Comparison of ENCODE assay signal across 16 mouse cellular contexts in the genomic region with DNA sequence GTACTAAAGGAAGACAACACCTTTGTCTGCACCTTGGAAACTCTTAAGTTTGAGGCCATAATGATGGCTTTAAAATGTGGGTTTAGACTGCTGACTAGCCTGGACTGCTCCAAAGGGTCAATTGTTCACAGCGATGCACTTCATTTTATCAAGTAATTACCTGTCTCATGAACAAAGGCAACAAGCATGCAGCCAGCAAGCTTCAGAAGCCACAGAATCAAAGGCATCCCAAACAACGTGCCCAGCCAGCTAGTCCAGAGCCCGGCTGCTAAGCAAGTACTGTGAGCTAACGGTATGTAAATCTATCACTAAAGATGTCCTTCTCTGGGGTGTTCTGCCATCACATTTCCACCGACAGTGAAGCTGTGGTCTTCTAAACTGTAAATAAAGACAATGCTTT. TPM values are rescaled to one million over a fixed set of nuclear protein-coding genes. Genes with fewer than 3 reads are reported as not detected.
A peak's percentile ranks its signal among the peaks of the same experiment; 100 is the strongest.
DNase-seq lines count a peak whose midpoint lies in the region; ATAC-seq lines count a peak whose summit lies in the region.
"Had no signal": no experiment of that assay in that cellular context is flagged by ENCODE, and none has a peak within 500 bp of the region (broad histone marks: within the 10 kb centered on the region; RNA-seq: fewer than 3 reads in every experiment).

No protein-coding gene starts in this region.

- DNase-seq in layer of hippocampus, postnatal 10 days (ENCODE audit: low spot score in 2 of 2), result peak; percentile 37 to 38
- no peak for DNase-seq in layer of hippocampus, postnatal 36 days
- peak; percentile 50 for DNase-seq in brain, adult 2 months (ENCODE audit: low read depth, low spot score)
- no peak for DNase-seq in adrenal gland, adult 8-10 months
- DNase-seq: thymus, postnatal 25 days had no signal

- 0 out of 2 replicates have a peak, but pooled peaks have one; percentile 32 for ATAC-seq in forebrain, embryonic 15.5 days (replicated peaks)
- ATAC-seq in neural tube, embryonic 12.5 days (ENCODE audit: low FRiP score, low read depth), result no peak
- no peak for ATAC-seq in kidney, embryonic 16.5 days (ENCODE audit: low FRiP score, low TSS enrichment)
- ATAC-seq: intestine, embryonic 16.5 days; Patski had no signal

- H3K9ac ChIP-seq in forebrain, embryonic 15.5 days (replicated peaks), result peak overlapping the region; percentile 43
- H3K9ac ChIP-seq in neural tube, embryonic 12.5 days, result no peak overlapping the region
- no peak overlapping the region for H3K9ac ChIP-seq in kidney, embryonic 16.5 days (replicated peaks; ENCODE audit: low read length)
- H3K9ac ChIP-seq: limb, embryonic 12.5 days; lung, embryonic 15.5 days; midbrain, embryonic 12.5 days had no signal

- no peaks in the 10 kb centered on the region for H3K27me3 ChIP-seq in forebrain, embryonic 15.5 days
- no peaks in the 10 kb centered on the region for H3K27me3 ChIP-seq in neural tube, embryonic 12.5 days (replicated peaks)
- H3K27me3 ChIP-seq in kidney, embryonic 16.5 days (ENCODE audit: insufficient read depth, low read length), result no peaks in the 10 kb centered on the region
- H3K27me3 ChIP-seq: limb, embryonic 12.5 days; lung, embryonic 15.5 days; midbrain, embryonic 12.5 days; Patski had no signal

- H3K9me3 ChIP-seq in forebrain, embryonic 15.5 days, result no peaks in the 10 kb centered on the region
- H3K9me3 ChIP-seq in neural tube, embryonic 12.5 days, result no peaks in the 10 kb centered on the region
- no peaks in the 10 kb centered on the region for H3K9me3 ChIP-seq in kidney, embryonic 16.5 days (ENCODE audit: low read length)
- H3K9me3 ChIP-seq: limb, embryonic 12.5 days; lung, embryonic 15.5 days; midbrain, embryonic 12.5 days had no signal

- H3K4me1 ChIP-seq in forebrain, embryonic 15.5 days, result peaks cover 36% of the 10 kb centered on the region
- peaks cover 4% of the 10 kb centered on the region; the same call in 1 of the 2 replicates for H3K4me1 ChIP-seq in neural tube, embryonic 12.5 days
- no peaks in the 10 kb centered on the region for H3K4me1 ChIP-seq in kidney, embryonic 16.5 days (ENCODE audit: insufficient read depth, low read length)

- H3K27ac ChIP-seq in forebrain, embryonic 15.5 days (replicated peaks), result peak overlapping the region; percentile 79; the same call in 1 of the 2 replicates
- peak overlapping the region; percentile 43; the same call in 1 of the 2 replicates for H3K27ac ChIP-seq in neural tube, embryonic 12.5 days
- no peak overlapping the region for H3K27ac ChIP-seq in kidney, embryonic 16.5 days (ENCODE audit: low read length)
- H3K27ac ChIP-seq: limb, embryonic 12.5 days; lung, embryonic 15.5 days; midbrain, embryonic 12.5 days had no signal

- H3K4me2 ChIP-seq in forebrain, embryonic 15.5 days (replicated peaks), result peak overlapping the region; percentile 47
- 0 out of 2 replicates have a peak overlapping the region, but pooled peaks have one; percentile 13 for H3K4me2 ChIP-seq in neural tube, embryonic 12.5 days (replicated peaks)
- H3K4me2 ChIP-seq in kidney, embryonic 16.5 days (replicated peaks; ENCODE audit: low read depth, low read length), result no peak overlapping the region
- H3K4me2 ChIP-seq: limb, embryonic 12.5 days; lung, embryonic 15.5 days had no signal

- H3K36me3 ChIP-seq in forebrain, embryonic 15.5 days, result no peaks in the 10 kb centered on the region
- H3K36me3 ChIP-seq in neural tube, embryonic 12.5 days, result no peaks in the 10 kb centered on the region
- no peaks in the 10 kb centered on the region for H3K36me3 ChIP-seq in kidney, embryonic 16.5 days (ENCODE audit: insufficient read depth, low read length)
- H3K36me3 ChIP-seq: limb, embryonic 12.5 days; lung, embryonic 15.5 days; midbrain, embryonic 12.5 days had no signal

- peak overlapping the region; percentile 37 for H3K4me3 ChIP-seq in forebrain, embryonic 15.5 days
- peak overlapping the region; percentile 14 for H3K4me3 ChIP-seq in neural tube, embryonic 12.5 days
- no peak overlapping the region for H3K4me3 ChIP-seq in kidney, embryonic 16.5 days (ENCODE audit: low read length)
- H3K4me3 ChIP-seq: limb, embryonic 12.5 days; lung, embryonic 15.5 days; midbrain, embryonic 12.5 days had no signal

- WGBS in forebrain, embryonic 15.5 days, result 7% methylated on average over 5 of the region's 5 CpGs
- 21% methylated on average over 5 of the region's 5 CpGs for WGBS in neural tube, embryonic 12.5 days
- 60% methylated on average over 5 of the region's 5 CpGs for WGBS in kidney, embryonic 16.5 days

RNA-seq across cellular contexts. Expression of gene Kctd4, which starts 8.4 kb away (rescaled TPM):
- total RNA-seq in layer of hippocampus, postnatal 10 days (2021), result 10 to 100 TPM; 31.8 to 34.7 TPM
- total RNA-seq in layer of hippocampus, postnatal 36 days (2021), result 10 to 100 TPM; 61.2 to 64.4 TPM
- polyA plus RNA-seq in forebrain, embryonic 15.5 days (2015; fragmentation: Nextera tagmentation; extraction: Ambion mirVana), result 8.2 and 8.6 TPM in 2 replicates
- 3.8 and 3.9 TPM in 2 replicates for polyA plus RNA-seq in neural tube, embryonic 12.5 days (2016; fragmentation: Nextera tagmentation; extraction: Ambion mirVana)
- polyA plus RNA-seq in kidney, embryonic 16.5 days (2015; fragmentation: Nextera tagmentation; extraction: Ambion mirVana), result 0.27 and 0.41 TPM in 2 replicates
- total RNA-seq in adrenal gland, adult 8-10 months (2022), result under 1 TPM in 2 of 4 experiments, not detected in 2; 0.07 to 0.12 TPM
- total RNA-seq: adrenal gland, adult 18-20 months had no signal
- polyA plus RNA-seq: gonadal fat pad, adult 2 months; large intestine, adult 2 months; Patski had no signal

RNA-seq across cellular contexts. Expression of gene Gtf2f2, which starts 47.5 kb away (rescaled TPM):
- total RNA-seq in layer of hippocampus, postnatal 10 days (2021), result 10 to 100 TPM; 26.7 to 27.0 TPM
- 10 to 100 TPM; 20.6 to 20.7 TPM for total RNA-seq in layer of hippocampus, postnatal 36 days (2021)
- polyA plus RNA-seq in forebrain, embryonic 15.5 days (2015; fragmentation: Nextera tagmentation; extraction: Ambion mirVana), result 47.4 and 51.7 TPM in 2 replicates
- 45.9 and 53.2 TPM in 2 replicates for polyA plus RNA-seq in neural tube, embryonic 12.5 days (2016; fragmentation: Nextera tagmentation; extraction: Ambion mirVana)
- polyA plus RNA-seq in kidney, embryonic 16.5 days (2015; fragmentation: Nextera tagmentation; extraction: Ambion mirVana), result 35.1 and 35.5 TPM in 2 replicates
- 10 to 100 TPM; 22.0 to 25.0 (median 23.2) TPM for total RNA-seq in adrenal gland, adult 8-10 months (2022)

Comparison
In these comparisons a context has a peak if more than half of its experiments do, and no peak if none do; other contexts are left out.
1. DNase-seq: peak in layer of hippocampus, postnatal 10 days (2 of 2) and brain, adult 2 months (single experiment); none in layer of hippocampus, postnatal 36 days (0 of 2) and adrenal gland, adult 8-10 months (single experiment).
2. RNA of gene Kctd4, which starts 8.4 kb away (total RNA-seq): 61.2 to 64.4 TPM in layer of hippocampus, postnatal 36 days and 31.8 to 34.7 TPM in layer of hippocampus, postnatal 10 days; 0.07 to 0.12 TPM in adrenal gland, adult 8-10 months; every median in the first group is over 10 times any median in the second.